Mouse (Mus musculus) spleen, adult 12 weeks (tissue): ENCODE data around the gene Gmfg.

ENCODE experiments used
- DNase-seq: peaks from one replicate; pipeline ENCODE4 v3.0.0; 2022; ENCODE audit warnings: low spot score

The Gmfg gene

GRCm38 (mm10) chr7:28438771-28439170 is 1.5 kb downstream of the Gmfg start:
- no peak for DNase-seq

DNA sequence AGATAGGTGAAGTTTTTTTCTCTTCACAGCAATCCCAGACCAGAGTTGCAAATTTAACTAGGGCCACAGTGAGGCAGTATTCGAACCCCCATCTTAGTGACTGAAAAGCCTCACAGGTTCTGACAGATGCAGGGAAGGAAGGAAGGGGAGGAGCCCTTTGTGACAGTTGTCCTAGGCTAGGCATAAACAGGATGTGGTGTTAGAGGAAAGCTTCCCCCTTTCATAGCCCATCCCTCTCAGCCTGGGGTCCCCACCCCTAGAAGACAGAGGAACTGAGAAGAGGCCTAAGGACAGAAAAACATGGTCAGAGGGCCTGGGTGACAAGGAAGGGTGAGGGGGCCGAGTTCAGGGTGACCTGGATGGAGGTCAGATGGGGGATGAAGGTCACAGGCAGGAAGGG is 3.5 kb downstream of the Gmfg start:
- peak; percentile 51 for DNase-seq

DNA sequence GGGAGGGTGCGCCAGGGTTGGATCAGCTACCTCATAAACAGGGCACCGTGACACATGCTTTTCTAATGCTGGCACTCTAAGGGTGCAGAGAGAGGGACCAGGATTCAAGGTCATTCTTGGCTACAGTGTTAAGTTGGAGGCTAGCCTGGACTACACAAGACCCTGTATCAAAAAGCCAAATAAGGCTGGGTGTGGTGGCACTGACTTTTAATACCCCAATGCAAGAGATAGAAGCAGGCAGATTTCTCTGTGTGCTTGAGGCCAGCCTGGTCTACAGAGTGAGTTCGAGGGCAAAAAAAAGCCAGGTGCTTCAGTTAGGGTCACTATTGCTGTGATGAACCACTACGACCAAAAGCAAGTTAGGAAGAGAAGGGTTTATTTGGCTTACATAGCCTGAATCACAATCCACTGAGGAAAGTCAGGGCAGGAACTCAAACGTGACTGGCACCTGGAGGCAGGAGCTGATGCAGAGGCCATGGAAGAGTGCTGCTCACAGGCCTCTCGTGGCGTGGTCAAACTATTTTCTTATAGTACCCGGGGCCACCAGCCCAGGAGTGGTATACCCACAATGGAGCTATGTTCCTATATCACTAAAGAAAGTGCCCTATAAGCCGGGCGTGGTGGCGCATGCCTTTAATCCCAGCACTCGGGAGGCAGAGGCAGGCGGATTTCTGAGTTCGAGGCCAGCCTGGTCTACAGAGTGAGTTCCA is 4.7 kb downstream of the Gmfg start:
- DNase-seq, result no peak

- DNase-seq, result no peak
Measured at GRCm38 (mm10) chr7:28442688-28443087, 5.4 kb downstream of the Gmfg start.

- no peak for DNase-seq
Measured at GRCm38 (mm10) chr7:28444344-28444974, 7.2 kb downstream of the Gmfg start.

DNA sequence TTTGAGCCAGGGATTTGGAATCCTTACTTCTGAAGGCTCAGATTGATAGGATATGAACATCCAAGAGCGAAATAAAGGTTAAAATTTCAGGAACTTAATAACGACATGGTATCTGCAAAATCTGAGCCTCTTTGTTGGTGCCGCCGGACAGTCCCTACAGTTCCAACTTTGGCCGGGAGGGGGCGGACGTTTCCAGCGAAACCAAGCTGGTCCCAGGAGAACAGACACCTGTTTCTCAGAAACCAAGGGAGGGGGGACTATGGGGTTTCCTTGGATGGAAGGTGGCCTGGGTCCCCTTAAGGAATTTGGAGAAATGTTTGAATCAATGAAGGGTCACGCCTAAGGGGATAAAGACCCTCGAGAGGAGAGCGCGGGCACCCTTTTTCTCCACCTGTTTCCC is 9.2 kb downstream of the Gmfg start:
- peak; percentile 69 for DNase-seq

DNA sequence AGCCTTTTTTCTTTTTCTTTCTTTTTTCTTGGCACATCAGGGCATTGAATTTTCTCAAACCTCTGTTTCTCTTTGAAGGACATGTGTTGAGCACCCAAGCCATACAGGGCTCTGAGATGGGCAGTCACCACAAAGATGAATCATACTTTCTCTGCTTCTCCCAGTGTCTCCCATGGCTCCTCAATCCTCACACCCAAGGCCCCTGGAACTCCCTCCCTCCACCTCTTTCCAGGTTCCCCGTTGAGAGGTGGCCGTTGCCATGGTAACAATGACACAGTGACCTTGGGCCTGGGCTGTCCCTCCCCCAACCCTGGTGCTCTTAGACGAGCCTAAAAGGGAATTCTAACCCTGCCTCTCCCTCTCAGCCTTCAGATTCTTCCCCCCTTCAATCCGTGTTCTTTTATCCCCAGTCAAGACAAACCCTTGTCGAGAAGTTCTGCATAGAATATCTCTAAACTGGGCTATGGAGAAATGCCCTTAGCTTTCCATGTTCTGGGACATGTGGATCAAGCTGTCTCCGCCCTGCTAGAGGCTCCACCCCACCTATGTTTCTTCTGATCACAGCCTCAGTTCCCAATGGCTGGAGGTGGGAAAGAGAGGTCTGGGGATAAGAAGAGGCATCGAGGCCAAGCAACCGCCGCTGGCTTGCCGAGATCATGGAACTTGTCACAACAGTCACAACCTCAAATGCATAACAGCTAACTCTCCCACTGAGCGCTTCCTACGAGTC is 10.0 kb downstream of the Gmfg start:
- no peak for DNase-seq

- no peak for DNase-seq
Measured at GRCm38 (mm10) chr7:28447865-28448820, 10.9 kb downstream of the Gmfg start.

DNA sequence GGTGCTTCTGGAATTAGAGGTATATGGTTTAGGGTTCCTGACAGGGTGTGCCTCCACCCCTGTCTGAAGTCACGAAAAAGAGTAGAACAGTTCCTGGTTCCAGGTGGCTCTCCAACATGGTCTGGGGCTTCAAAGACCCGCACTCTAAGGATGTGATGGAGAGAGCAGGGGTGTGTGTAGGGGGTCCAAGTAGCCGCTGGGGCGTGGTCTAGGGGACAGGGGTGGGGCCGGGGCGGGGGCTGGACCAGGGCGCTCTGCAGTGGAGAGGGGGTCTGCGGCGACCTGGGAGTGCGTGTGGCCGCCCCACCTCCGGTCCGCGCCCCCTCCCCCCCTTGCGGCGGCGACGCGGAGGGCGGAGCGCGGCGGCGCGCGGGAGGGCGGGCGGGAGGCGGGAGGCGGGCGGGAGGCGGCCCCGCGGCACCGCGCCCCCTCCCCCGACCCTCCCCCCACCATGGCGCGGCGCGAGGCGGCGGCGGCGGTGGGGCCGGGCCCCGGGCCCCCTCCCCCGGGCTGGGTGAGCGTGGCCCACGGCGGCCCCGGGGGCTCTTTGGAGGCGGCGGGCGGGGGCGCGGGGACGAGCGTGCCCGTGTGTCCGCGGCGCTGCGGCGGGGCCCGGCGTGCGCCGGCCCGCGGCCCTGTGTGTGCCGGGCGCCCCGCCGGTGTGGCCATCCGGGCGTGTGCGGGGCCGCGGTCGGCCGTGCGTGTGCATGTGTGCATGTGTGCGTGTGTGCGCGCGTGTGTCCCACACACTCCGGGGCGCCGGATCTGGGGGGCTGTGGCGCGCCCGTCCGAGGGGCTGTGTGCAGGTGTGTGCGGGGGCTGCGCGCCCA is 14.5 kb downstream of the Gmfg start, which contains the start of gene Lrfn1:
TSS of gene Lrfn1 (plus strand) at position 450 of the 830 bp plus-strand sequence.
- DNase-seq, result no peak

DNA sequence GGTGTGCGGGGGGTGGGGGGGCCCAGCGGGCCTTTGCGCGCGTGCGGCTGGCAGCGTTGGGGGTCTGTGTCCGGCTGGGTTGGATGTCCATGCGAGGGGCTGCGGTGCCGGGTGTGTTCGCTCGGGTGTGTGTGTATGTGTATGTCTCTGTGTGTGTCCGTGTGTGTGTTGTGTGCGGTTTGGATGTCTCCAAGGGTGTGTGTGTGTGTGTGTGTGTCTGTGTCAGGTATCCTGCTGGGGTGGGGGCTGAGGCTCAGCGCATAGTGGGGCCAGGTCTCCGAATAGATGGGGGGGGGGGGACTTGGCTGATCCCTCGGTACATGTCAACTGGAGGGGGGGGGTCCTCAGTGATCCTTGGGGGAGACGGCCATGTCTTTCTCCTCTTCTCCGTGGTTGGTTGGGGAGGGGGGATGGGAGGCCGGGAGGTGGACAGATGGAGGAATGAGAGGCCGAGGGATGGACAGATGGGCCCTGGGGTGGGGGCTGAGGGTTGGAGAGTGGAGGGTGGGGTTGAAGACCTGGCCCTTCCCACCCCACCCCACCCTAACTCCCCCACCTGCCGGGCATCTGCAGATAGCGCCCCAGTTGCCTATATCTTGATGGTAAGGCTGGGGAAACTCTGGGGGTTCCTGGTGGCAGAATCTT is 15.2 kb downstream of the Gmfg start:
- DNase-seq, result no peak

DNA sequence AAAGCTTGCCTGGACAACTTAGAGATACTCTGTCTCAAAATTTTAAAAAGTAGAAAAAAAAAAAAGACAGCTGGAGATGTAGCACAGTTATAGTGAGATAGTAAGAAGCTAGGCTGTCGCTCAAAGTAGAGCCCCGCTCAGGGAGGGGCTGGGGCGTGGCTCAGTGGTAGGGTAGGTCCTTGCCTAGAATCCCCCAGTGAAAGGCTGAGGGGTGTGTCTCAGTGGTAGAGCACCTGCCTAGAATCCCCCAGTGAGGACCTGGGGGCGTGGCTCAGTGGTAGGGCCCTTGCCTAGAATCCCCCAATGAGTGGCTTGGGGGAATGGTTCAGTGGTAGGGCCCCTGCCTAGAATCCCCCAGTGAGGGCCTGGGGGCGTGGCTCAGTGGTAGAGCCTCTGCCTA is 23.1 kb downstream of the Gmfg start:
- no peak for DNase-seq

DNA sequence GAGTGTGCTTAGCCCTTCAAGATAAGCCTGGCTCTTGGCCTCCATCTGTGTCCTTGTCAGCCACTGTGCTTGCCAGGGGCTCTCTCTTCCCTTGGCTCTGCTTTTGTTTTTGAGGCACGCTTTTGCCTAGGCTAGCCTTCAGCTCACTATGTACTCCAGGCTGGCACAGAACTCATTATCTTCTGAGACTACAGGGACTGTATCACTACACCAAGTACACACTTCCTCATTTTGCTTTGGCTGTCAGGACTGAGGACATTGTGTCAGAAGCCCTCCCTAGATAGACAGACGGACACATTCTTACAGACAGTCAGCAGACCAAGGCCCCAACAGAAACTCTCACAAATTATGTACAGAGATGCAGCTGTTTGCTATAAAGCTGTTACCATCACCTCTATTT is 25.5 kb downstream of the Gmfg start:
- no peak for DNase-seq

DNA sequence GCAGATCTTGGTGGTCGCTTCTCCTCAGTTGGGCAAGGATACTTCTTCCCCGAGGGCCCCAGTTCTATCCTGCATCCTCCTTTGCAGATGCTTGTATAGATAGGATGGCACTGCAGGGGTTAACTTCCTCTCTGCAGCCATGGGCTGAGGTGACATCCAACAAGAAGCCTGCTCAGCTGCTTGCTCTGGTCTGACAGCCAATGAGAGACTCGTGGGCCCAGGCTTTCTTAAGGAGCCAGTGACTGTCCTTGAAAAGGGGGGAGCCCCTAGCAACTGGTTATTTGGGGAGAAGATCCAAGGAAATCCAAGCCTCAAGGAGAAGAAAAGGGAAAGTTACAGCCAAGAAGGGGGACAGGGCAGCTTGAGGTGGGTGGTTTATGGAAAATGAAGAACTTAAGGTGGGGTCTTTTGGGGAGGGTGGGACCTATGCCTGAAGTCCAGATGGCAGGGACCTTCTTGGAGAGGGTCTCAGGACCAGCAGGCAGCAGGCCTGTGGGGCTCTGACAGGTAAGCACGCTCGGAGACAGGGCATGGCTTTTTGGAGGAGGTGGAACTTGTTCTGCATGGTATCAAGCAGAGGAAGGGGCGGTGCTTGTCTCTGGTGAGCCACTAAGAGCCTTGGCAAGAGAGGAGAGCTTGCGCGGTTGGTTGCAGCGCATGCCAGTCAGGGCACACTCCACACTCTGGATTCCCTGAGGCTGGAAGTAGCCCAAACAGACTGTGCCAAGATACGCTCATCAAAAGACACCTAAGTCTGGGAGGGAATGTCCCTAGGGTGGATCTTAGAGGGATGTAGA is 27.4 kb downstream of the Gmfg start:
- DNase-seq, result no peak

GRCm38 (mm10) chr7:28466721-28467212 is 29.5 kb downstream of the Gmfg start:
- no peak for DNase-seq

- no peak for DNase-seq
Measured at GRCm38 (mm10) chr7:28467213-28467751, 30.0 kb downstream of the Gmfg start.

- no peak for DNase-seq
Measured at GRCm38 (mm10) chr7:28476191-28476590, 38.9 kb downstream of the Gmfg start.

DNA sequence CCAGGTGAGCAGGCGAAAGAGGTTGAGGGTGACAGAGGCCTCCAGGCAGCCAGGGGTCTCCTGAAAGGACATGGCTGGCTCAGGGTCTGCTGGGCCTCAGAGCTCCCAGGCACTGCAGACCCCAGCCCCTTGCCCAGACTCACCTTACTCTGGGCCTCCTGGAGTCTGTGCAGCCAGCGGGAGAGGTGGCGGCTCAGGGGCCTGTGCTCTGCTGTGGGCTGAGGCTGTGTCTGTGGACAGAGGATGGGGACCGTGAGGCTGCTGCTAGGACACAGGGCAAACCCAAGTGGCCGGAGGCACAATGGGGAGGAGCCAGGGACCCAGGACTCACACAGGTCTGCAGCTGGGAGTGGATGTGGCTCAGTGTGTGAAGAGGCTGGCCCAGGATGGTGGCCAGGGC is 40.1 kb downstream of the Gmfg start:
- DNase-seq, result no peak

DNA sequence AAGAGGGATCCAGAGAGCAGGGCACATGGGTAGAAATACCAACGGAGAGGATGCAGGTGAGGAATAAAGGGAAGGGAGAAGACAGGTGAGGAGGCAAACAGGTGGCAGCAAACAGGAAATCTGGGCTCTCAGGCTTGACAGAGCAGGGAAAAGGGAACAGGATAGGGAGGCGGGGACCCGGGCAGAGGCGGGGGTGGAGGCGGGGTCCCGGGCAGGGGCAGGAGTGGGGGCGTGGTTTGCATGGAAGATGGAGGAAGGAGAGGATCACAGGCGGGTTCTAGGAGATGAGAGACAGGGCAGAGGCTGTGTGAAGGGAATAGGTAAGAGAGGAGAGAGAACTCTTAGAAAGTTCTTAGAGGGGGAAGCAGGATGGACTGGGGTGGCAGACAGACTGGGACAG is 41.6 kb downstream of the Gmfg start:
- no peak for DNase-seq

DNA sequence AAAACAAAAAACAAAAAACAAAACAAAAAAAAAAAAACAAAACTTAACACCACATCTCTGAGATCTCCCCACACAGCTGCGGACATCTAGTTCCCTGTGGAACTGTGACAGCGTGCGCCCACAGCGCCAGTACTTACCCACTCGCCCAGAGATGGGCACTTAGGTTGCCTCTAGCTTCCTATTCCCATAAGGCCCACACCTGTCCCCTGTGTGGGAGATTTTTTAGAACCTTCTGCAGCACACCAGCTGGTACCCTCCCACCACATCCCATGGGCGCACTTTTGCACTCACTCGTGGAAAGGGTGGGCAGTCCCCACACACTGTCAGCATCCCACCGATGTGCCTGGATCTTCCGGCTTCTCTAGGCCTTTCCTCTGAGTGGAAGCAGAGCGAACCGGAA is 45.6 kb downstream of the Gmfg start:
- no peak for DNase-seq
